Mouse (Mus musculus) heart, postnatal 10 days (tissue): ENCODE results near the gene Neurl1b. TPM values are rescaled to one million over a fixed set of nuclear protein-coding genes. Genes with fewer than 3 reads are reported as not detected.

Experiments used
- DNase-seq, 2 experiments: peaks; one replicate each; pipeline ENCODE4 v3.0.0; 2021
- intact Hi-C: fragments of 180-260 bp; cut with DNase I; formaldehyde crosslinking; loops from one replicate; pipeline ENCODE4 v1.15.1; 2025
- total RNA-seq, 2 experiments: library from RNA; stranded (reverse); gene quantifications; 2 replicates each; pipeline ENCODE4 v1.2.3; 2021

Gene Neurl1b
- total RNA-seq: 10 to 100 TPM; 23.8 to 24.3 TPM

DNA sequence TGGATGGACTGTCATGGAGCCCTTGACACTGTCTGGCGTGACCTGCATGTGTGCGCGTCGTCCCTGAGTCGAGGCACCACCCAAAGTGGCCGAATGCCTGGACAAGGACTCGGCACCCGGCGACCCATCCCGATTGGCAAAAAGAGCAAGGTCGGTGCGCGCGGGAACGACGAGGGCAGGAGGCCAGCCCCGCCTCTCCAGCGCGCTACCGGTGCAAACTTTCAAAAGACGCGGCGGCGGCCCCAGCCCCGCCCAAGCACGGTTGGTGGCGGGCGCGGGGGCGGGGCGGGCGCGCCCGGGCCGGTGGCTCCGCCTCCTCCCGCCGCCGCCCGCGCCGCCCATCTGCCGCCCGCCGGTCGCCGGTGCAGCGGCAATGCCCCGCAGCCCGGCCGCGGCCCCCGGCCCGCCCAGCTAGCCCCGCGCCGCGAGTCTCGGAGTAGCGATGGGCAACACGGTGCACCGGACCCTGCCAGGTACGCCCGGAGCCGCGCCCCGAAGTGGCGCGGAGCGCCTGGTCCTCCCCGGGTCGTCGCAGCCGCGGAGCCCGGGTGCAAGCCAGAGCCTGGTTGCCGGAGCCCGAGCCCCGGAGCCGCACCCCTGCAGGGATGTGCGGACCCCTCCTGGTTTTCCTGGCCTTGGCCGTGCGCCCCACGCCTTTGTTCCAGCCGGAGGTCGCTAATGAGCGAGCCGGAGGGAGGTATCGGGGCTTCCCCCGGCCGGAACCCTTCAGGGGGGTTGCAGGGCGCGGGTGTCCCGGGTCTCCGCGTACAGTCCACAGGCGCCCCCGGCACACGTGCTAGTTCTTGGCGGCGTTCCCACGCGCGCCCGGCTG is at the start of gene Neurl1b:
Gene Neurl1b, plus strand, starts transcription at position 307 of the 832 bp plus-strand sequence.
- intact Hi-C loops: loop anchor here (5.0 kb wide), 1 partner anchor 32 kb away; no protein-coding TSS in a partner anchor
- peak; percentile 64 to 69 for DNase-seq

GRCm38 (mm10) chr17:26366792-26367191 is 47.8 kb upstream of the Neurl1b start:
- intact Hi-C loops: no loop called here
- no peak for DNase-seq

GRCm38 (mm10) chr17:26368336-26368992 is 46.2 kb upstream of the Neurl1b start:
- intact Hi-C loops: no loop called here
- DNase-seq: peak; percentile 63 to 74

- intact Hi-C loops: loop anchor here (2.0 kb wide), 1 partner anchor 56 kb away; no protein-coding TSS in a partner anchor
- peak in 1 of 2 experiments; percentile 68 for DNase-seq
Measured at GRCm38 (mm10) chr17:26370521-26371245, 43.9 kb upstream of the Neurl1b start.

DNA sequence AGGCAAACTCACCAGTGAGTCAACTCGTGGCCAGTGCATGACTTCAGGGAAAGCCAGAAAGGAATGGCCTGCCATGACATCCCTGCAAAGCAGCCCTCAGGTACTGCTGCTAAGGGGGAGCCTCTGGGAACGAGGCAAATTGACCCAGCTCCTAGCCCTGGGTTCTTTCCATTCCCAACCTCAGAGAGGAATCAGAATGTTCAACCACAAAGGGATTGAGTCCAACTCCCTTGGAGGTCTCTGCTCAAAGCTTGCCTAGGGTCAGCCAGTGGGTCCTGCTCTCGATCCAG is 43.4 kb upstream of the Neurl1b start:
- intact Hi-C loops: loop anchor here (2.0 kb wide), 1 partner anchor 56 kb away; no protein-coding TSS in a partner anchor

DNA sequence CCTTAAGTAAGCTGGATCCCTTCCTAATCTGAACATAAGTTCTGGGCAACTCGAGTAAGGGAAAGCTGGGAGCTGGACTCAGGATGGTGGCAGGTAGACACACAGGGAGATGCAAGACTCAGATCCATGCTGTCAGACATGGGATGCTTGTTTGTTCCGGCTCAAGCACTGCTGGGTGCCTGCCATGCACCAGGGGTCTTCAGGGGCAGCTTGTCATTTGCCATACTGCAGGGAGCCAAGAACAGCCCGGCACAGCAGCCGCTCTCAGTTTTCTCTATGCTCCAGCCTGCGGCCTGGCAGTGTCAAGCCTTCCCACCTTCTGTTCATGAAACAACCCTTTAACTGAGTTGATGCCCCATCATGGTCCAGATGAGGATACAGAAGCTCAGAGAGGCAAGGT is 41.4 kb upstream of the Neurl1b start:
- DNase-seq: no peak
- intact Hi-C loops: no loop called here

More for the DNA sequence above, 43.4 kb upstream of the Neurl1b start:
- DNase-seq: no peak

GRCm38 (mm10) chr17:26376416-26376815 is 38.2 kb upstream of the Neurl1b start:
- intact Hi-C loops: no loop called here
- DNase-seq: no peak

- no peak for DNase-seq
- intact Hi-C loops: no loop called here
Measured at GRCm38 (mm10) chr17:26376994-26377744, 37.5 kb upstream of the Neurl1b start.

DNA sequence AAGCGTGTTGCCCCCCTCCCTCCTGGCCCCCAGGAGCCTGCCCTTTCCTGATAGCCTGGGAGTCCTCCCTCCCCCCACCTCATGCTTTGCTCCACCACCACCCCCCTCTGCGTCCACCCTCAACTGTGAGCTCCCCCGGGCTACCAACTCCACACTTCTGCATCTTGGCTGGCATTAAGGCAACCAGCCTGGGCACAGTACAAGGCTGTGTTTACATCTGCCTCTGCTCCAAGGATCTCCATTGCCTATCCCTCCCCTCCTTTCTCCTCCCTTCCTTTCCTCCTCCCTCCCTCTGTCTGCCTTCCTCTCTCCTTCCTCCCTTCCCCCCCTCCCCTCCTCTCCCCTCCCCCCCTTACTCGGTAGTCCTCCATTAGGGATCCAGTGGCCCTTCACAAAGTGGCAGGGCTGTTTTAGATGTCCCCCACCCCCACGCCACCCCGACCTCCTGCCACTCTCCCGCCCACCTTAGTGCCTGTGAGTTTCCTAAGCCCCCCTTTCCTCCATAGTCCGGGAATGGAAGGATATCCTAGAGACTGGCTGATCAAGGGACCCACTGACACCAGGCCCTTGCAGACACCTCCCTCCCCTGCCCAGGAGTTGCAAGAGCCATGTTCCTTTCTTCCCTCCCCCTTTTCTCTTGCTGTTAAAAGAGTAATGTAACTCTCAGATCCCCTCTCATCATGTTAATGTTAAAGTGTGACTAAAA is 34.2 kb upstream of the Neurl1b start:
- intact Hi-C loops: loop anchor here (5.0 kb wide), 1 partner anchor 37 kb away; no protein-coding TSS in a partner anchor
- DNase-seq: no peak

GRCm38 (mm10) chr17:26380986-26381446 is 33.6 kb upstream of the Neurl1b start:
- no peak for DNase-seq
- intact Hi-C loops: loop anchor here (5.0 kb wide), 1 partner anchor 36 kb away; no protein-coding TSS in a partner anchor

DNA sequence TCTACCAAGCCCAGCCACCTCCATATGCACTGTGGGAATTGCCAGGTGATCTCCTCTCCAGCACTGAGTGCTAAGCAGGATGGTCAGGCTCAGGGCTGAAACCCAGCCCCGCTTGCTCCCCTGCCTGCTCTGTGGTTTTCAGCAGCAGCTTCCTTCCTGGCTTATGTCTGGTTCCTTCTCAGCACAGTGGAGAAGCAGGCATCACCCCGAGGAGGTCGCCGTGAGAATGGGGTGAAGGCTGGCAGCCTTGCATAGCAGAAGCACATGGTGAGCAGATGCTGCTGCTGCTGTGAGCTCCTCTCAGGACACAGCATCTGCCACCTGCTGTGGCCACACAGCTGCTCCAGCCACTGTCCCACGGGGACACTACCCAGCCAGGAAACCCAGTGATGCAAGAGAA is 33.0 kb upstream of the Neurl1b start:
- no peak for DNase-seq
- intact Hi-C loops: loop anchor here (5.0 kb wide), 1 partner anchor 36 kb away; no protein-coding TSS in a partner anchor

- DNase-seq: no peak
- intact Hi-C loops: loop anchor here (5.0 kb wide), 1 partner anchor 35 kb away; no protein-coding TSS in a partner anchor
Measured at GRCm38 (mm10) chr17:26382176-26382575, 32.5 kb upstream of the Neurl1b start.

DNA sequence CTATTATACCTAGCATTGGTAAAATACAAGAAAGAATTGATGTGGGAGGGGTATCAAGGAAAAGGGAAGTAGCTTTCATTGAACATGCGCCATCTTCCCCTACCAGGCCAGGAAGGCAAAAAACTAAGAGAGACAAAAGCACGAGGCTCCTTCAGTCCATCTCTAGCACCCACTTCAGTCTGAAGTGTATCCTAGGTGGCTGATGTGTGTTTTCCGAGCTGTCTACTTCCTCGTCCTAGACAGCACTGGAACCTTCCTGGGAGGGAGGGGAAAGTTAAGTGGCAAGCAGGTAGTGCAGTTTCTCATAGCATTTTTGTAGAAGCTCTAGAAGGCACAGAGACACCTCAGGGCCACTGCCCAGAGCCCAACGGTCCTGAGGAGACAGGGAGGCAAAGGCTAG is 31.9 kb upstream of the Neurl1b start:
- DNase-seq: no peak
- intact Hi-C loops: loop anchor here (5.0 kb wide), 1 partner anchor 35 kb away; no protein-coding TSS in a partner anchor

DNA sequence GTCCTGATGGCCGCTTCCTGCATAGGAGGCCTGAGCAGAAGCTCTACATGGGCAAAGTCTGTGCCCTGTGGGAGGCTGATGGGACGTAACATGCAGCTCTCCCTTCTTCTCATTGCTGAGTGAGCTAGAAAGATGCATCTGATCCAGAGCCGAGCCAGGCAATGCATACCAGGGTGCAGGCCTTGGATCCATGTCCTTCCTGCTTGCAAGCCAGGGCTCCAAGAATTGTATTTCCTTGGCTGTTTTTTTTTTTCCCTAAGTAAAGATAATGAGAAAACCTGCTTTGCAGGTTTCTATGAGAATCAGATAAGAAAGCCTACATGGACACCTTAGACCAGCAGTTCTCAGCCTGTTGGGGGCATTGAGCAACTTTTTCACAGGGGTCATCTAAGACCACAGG is 30.5 kb upstream of the Neurl1b start:
- no peak for DNase-seq
- intact Hi-C loops: loop anchor here (5.0 kb wide), 1 partner anchor 33 kb away; no protein-coding TSS in a partner anchor

DNA sequence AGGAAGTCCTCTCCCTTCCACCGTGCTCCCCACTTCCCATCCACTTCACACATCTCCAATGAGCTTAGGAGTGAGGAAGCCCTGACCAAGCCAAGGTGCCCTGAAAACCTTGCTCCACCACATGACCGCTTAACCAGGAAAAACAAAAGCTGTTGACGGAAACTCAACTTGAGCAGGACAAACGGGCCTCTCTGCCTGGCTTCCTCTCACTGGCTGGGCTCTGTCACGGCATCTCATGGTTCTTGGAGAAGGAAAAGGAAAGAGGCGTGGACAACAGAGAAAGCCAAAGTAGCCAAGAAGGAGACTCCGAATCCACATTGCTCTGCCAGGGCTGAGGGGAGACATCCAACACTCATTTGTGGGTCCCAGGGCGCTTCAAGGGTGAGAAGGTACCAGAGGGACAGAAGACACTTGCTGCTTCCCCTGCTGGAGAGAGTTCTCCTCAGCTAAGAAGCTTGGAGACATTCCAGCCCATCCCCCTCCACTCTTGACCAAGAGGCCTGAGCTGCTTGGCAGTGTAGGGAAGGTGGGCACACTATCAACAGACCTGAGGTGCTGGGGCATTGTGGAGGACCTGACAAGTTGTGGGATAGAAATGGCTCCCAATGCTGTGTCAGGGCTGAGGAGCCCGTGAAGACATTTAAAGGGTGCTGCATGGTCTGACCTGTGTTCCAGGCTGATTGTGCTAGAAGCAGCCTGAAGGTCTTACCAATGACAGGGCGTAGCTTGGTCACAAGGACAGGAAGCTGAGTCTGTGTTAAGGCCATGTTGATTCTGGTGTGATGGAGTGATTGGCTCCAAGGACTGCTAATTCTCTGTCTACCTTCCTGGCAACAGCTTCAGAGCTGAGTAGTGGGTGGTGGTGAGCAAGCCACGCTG is 29.1 kb upstream of the Neurl1b start:
- peak; percentile 58 to 63 for DNase-seq
- intact Hi-C loops: no loop called here

DNA sequence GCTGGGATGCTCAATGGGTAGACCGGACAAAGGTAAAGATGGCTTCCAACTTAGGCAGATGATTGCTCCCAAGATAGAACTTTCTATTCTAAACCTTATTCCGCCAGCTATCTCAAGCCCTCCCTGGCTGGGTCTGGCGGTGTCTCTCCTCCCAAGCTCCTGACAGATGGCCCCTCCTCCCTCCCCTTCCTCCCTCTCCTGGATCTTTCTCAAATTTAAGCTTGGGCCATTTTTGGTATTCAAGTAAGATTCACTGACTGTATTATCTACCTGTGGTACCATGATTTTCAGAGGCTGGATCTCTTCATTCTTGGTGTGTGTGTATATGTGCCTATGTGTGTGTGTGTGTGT is 28.5 kb upstream of the Neurl1b start:
- no peak for DNase-seq
- intact Hi-C loops: no loop called here

- intact Hi-C loops: no loop called here
Measured at GRCm38 (mm10) chr17:26388106-26388505, 26.5 kb upstream of the Neurl1b start.

DNA sequence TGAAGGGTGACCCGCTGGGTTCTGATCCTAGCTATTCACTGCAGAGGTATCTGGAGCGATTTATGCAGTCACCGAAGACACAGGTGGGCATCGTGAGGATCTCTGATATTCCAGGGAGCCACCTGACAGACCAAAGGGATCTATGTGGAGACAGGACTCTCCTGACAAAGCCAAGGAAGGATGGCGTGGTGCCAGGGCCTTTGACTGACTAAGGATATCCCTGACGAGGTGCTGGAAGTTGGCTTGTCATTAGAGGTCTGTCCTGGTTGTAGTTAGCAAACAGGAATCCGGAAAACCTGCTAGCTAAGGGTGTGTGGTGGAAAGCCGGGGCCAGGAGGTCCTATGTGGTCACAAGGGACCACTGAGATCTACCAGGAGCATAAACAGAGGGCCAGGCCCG is 25.4 kb upstream of the Neurl1b start:
- DNase-seq: peak; percentile 42 to 55
- intact Hi-C loops: no loop called here

More at GRCm38 (mm10) chr17:26388106-26388505, 26.5 kb upstream of the Neurl1b start:
- DNase-seq: peak; percentile 46 to 55
